Mouse (Mus musculus) heart, embryonic 16.5 days (tissue): ENCODE results near the gene Hist1h4f. TPM values are rescaled to one million over a fixed set of nuclear protein-coding genes. Genes with fewer than 3 reads are reported as not detected.
A peak's percentile ranks its signal among the peaks of the same experiment; 100 is the strongest.

Experiments used
- ATAC-seq: fragments of 200-750 bp; cut with Nextera tagmentation; replicated peaks from 2 replicates; pipeline ENCODE4 v1.8.0; 2017; ENCODE audit warnings: moderate number of reproducible peaks; ENCODE audit not compliant: insufficient read depth, low FRiP score; ENCODE audit errors: extremely low read depth
- H3K27ac ChIP-seq: fragments of 300-500 bp; sonication (generic); 2 replicates; pipeline ENCODE4 v1.5.1; 2014; ENCODE audit warnings: mild to moderate bottlenecking, low read length, control low read depth, moderate library complexity
- H3K27me3 ChIP-seq: fragments of 300-500 bp; sonication (generic); 2 replicates; pipeline ENCODE4 v1.6.1; 2014; ENCODE audit warnings: low read length, mixed read lengths; ENCODE audit not compliant: control insufficient read depth, insufficient read depth
- H3K36me3 ChIP-seq: fragments of 300-500 bp; sonication (generic); 2 replicates; pipeline ENCODE4 v1.6.1; 2014; ENCODE audit not compliant: control insufficient read depth, insufficient read depth
- H3K4me1 ChIP-seq: fragments of 300-500 bp; sonication (generic); 2 replicates; pipeline ENCODE4 v1.6.1; 2014; ENCODE audit warnings: low read length, mixed read lengths; ENCODE audit not compliant: control insufficient read depth, insufficient read depth
- H3K4me2 ChIP-seq: fragments of 300-500 bp; sonication (generic); 2 replicates; pipeline ENCODE4 v1.6.1; 2014; ENCODE audit warnings: low read depth, mild to moderate bottlenecking, control low read depth, low read length
- H3K4me3 ChIP-seq: fragments of 300-500 bp; sonication (generic); 2 replicates; pipeline ENCODE4 v1.5.1; 2014; ENCODE audit warnings: mild to moderate bottlenecking, control low read depth, low read length
- H3K9ac ChIP-seq: fragments of 300-500 bp; sonication (generic); 2 replicates; pipeline ENCODE4 v1.6.1; 2014; ENCODE audit warnings: low read length, control low read depth
- H3K9me3 ChIP-seq: fragments of 300-500 bp; sonication (generic); replicated peaks from 2 replicates; pipeline ENCODE4 v1.6.1; 2016; ENCODE audit warnings: low read length; ENCODE audit not compliant: control insufficient read depth
- WGBS: fragments of 180-500 bp; shearing (Covaris S2); extraction: QIAGEN DNeasy Blood & Tissue Kit; methylation state at CpG from one replicate; pipeline ENCODE4 v1.1.7; 2014; 5-methylcytosine and 5-hydroxymethylcytosine counted together
- polyA plus RNA-seq: library from polyadenylated mRNA; unstranded; fragments of >200 nt; fragmentation: Nextera tagmentation; extraction: Ambion mirVana; gene quantifications from 2 replicates; pipeline ENCODE4 v1.2.1, GENCODE M21; 2015

Hist1h4f gene
- polyA plus RNA-seq, 1 experiment from 2014 or later = 0.53 TPM

GRCm38 (mm10) chr13:23521703-23522102, 29.7 kb downstream of the Hist1h4f start:
- Histone ChIP-seq H3K27me3 (no peaks in the 10 kb centered on the region), H3K9ac (no peak overlapping the region), H3K4me3 (peak overlapping the region; percentile 2; the same call in 1 of the 2 replicates), H3K27ac (no peak overlapping the region), H3K4me1 (peaks cover 7% of the 10 kb centered on the region; the same call in 1 of the 2 replicates), H3K36me3 (no peaks in the 10 kb centered on the region), H3K9me3 (no peaks in the 10 kb centered on the region), H3K4me2 (peak overlapping the region; percentile 49)
- ATAC-seq = no peak; the same call in 1 of the 2 replicates
- 1% methylated on average over 14 of the region's 14 CpGs for WGBS

GRCm38 (mm10) chr13:23519416-23519815, 32.0 kb downstream of the Hist1h4f start:
- peak overlapping the region; percentile 46; the same call in 1 of the 2 replicates for H3K9ac ChIP-seq
- WGBS = under 1% methylated on average over 10 of the region's 10 CpGs
- H3K9me3 ChIP-seq = no peaks in the 10 kb centered on the region
- H3K4me3 ChIP-seq = peak overlapping the region; percentile 58
- H3K27me3 ChIP-seq = no peaks in the 10 kb centered on the region
- peaks cover 5% of the 10 kb centered on the region; the same call in 1 of the 2 replicates for H3K4me1 ChIP-seq
- no peaks in the 10 kb centered on the region for H3K36me3 ChIP-seq
- H3K27ac ChIP-seq = peak overlapping the region; percentile 72
- peak; percentile 39; the same call in 1 of the 2 replicates for ATAC-seq
- peak overlapping the region; percentile 94 for H3K4me2 ChIP-seq

- H3K4me1 ChIP-seq = peaks cover 5% of the 10 kb centered on the region; the same call in 1 of the 2 replicates
- no peaks in the 10 kb centered on the region for H3K9me3 ChIP-seq
- H3K27ac ChIP-seq = peak overlapping the region; percentile 72
- H3K27me3 ChIP-seq = no peaks in the 10 kb centered on the region
- ATAC-seq = peak; percentile 53; the same call in 1 of the 2 replicates
- peak overlapping the region; percentile 58 for H3K4me3 ChIP-seq
- H3K36me3 ChIP-seq = no peaks in the 10 kb centered on the region
- peak overlapping the region; percentile 94 for H3K4me2 ChIP-seq
- H3K9ac ChIP-seq = peak overlapping the region; percentile 46; the same call in 1 of the 2 replicates
- WGBS = 0% methylated on average over 6 of the region's 6 CpGs
Measured at GRCm38 (mm10) chr13:23518885-23519284, 32.6 kb downstream of the Hist1h4f start.

- Histone ChIP-seq H3K9me3 (no peaks in the 10 kb centered on the region), H3K27ac (peak overlapping the region; percentile 48; the same call in 1 of the 2 replicates), H3K9ac (peak overlapping the region; percentile 62), H3K4me2 (peak overlapping the region; percentile 94), H3K4me3 (peak overlapping the region; percentile 71), H3K27me3 (no peaks in the 10 kb centered on the region), H3K4me1 (peaks cover 5% of the 10 kb centered on the region; the same call in 1 of the 2 replicates), H3K36me3 (no peaks in the 10 kb centered on the region)
- no peak for ATAC-seq
- under 1% methylated on average over 6 of the region's 6 CpGs for WGBS
Measured at GRCm38 (mm10) chr13:23518295-23518603, 33.2 kb downstream of the Hist1h4f start.

- WGBS = under 1% methylated on average over 27 of the region's 27 CpGs
- Histone ChIP-seq H3K27ac (peak overlapping the region; percentile 86), H3K27me3 (no peaks in the 10 kb centered on the region)
Measured at GRCm38 (mm10) chr13:23517603-23518294, 33.7 kb downstream of the Hist1h4f start.

GRCm38 (mm10) chr13:23516822-23517602, 34.4 kb downstream of the Hist1h4f start:
- ATAC-seq = peak; percentile 47; the same call in 1 of the 2 replicates
- WGBS = under 1% methylated on average over 19 of the region's 19 CpGs

More at GRCm38 (mm10) chr13:23517603-23518294, 33.7 kb downstream of the Hist1h4f start:
- ATAC-seq = peak; percentile 86
- Histone ChIP-seq H3K4me2 (peak overlapping the region; percentile 94), H3K4me3 (peak overlapping the region; percentile 71), H3K4me1 (peaks cover 5% of the 10 kb centered on the region; the same call in 1 of the 2 replicates), H3K9ac (peak overlapping the region; percentile 70), H3K9me3 (no peaks in the 10 kb centered on the region), H3K36me3 (no peaks in the 10 kb centered on the region)

GRCm38 (mm10) chr13:23515826-23516620, 35.4 kb downstream of the Hist1h4f start:
- WGBS = 55% methylated on average over 15 of the region's 15 CpGs
- no peaks in the 10 kb centered on the region for H3K36me3 ChIP-seq
- H3K4me3 ChIP-seq = peak overlapping the region; percentile 2; the same call in 1 of the 2 replicates
- peak overlapping the region; percentile 65 for H3K4me2 ChIP-seq
- ATAC-seq = no peak
- H3K9me3 ChIP-seq = no peaks in the 10 kb centered on the region
- H3K9ac ChIP-seq = no peak overlapping the region; the same call in 1 of the 2 replicates
- 0 out of 2 replicates have a peak, but pooled peaks cover 3% of the 10 kb centered on the region for H3K4me1 ChIP-seq
- H3K27ac ChIP-seq = no peak overlapping the region
- no peaks in the 10 kb centered on the region for H3K27me3 ChIP-seq

More at GRCm38 (mm10) chr13:23516822-23517602, 34.4 kb downstream of the Hist1h4f start:
- Histone ChIP-seq H3K36me3 (no peaks in the 10 kb centered on the region), H3K4me1 (peaks cover 5% of the 10 kb centered on the region; the same call in 1 of the 2 replicates), H3K9ac (peak overlapping the region; percentile 70), H3K4me3 (peak overlapping the region; percentile 71), H3K27ac (peak overlapping the region; percentile 86), H3K4me2 (peak overlapping the region; percentile 94), H3K27me3 (no peaks in the 10 kb centered on the region), H3K9me3 (no peaks in the 10 kb centered on the region)

- Histone ChIP-seq H3K9me3 (no peaks in the 10 kb centered on the region), H3K4me2 (no peak overlapping the region)
- WGBS = 78% methylated on average over 5 of the region's 5 CpGs
Measured at GRCm38 (mm10) chr13:23515281-23515680, 36.2 kb downstream of the Hist1h4f start.

More at GRCm38 (mm10) chr13:23515281-23515680, 36.2 kb downstream of the Hist1h4f start:
- H3K4me3 ChIP-seq = no peak overlapping the region
- peaks cover 4% of the 10 kb centered on the region; the same call in 1 of the 2 replicates for H3K4me1 ChIP-seq
- no peaks in the 10 kb centered on the region for H3K27me3 ChIP-seq
- no peak overlapping the region for H3K9ac ChIP-seq
- H3K36me3 ChIP-seq = no peaks in the 10 kb centered on the region
- H3K27ac ChIP-seq = no peak overlapping the region
- no peak for ATAC-seq
